Mouse (Mus musculus) adrenal gland, adult 18-20 months (tissue): ENCODE measurements around the gene Malsu1. TPM values are rescaled to one million over a fixed set of nuclear protein-coding genes. Genes with fewer than 3 reads are reported as not detected.

Experiments
- total RNA-seq, 2 experiments: library from RNA; stranded (reverse); gene quantifications; 1 replicate in 1 of 2; 2 replicates in 1 of 2; pipeline ENCODE4 v1.2.3; 2021

Malsu1 gene
- total RNA-seq, 2 experiments from 2014 or later = 32.9 to 35.3 TPM

Other genes starting within 250 kb of the Malsu1 start
- gene Tmem176a, start 232.9 kb upstream of the Malsu1 start, total RNA-seq = 100 to 1,000 TPM; 277 to 350 TPM
- gene Tmem176b, start 232.3 kb upstream of the Malsu1 start, total RNA-seq = 100 to 1,000 TPM; 514 to 636 TPM
- not detected for gene Aoc1, start 200.9 kb upstream of the Malsu1 start, total RNA-seq
- not detected for gene 1600015I10Rik, start 143.9 kb upstream of the Malsu1 start, total RNA-seq
- gene Doxl2, start 98.8 kb upstream of the Malsu1 start, total RNA-seq = not detected
- not detected for gene Svs1, start 86.9 kb upstream of the Malsu1 start, total RNA-seq
- 10 to 100 TPM in 1 of 2 experiments, under 1 TPM in 1; 0.80 to 37.2 TPM for gene Gpnmb, start 37.2 kb upstream of the Malsu1 start, total RNA-seq
- under 1 TPM in 1 of 2 experiments, not detected in 1; 0.10 TPM for gene Igf2bp3, start 141.2 kb downstream of the Malsu1 start, total RNA-seq
- gene Tra2a, start 190.2 kb downstream of the Malsu1 start, total RNA-seq = 100 to 1,000 TPM; 102 to 111 TPM
- 10 to 100 TPM; 10.1 to 16.1 TPM for gene Ccdc126, start 245.5 kb downstream of the Malsu1 start, total RNA-seq